Mouse (Mus musculus): ENCODE measurements at regions not wholly inside any gene's neighbourhood (a gene's known extent, or its start where the extent isn't known, plus 50 kb on each side); places are given as distances from the start of the nearest gene placed in this dataset.

DNA sequence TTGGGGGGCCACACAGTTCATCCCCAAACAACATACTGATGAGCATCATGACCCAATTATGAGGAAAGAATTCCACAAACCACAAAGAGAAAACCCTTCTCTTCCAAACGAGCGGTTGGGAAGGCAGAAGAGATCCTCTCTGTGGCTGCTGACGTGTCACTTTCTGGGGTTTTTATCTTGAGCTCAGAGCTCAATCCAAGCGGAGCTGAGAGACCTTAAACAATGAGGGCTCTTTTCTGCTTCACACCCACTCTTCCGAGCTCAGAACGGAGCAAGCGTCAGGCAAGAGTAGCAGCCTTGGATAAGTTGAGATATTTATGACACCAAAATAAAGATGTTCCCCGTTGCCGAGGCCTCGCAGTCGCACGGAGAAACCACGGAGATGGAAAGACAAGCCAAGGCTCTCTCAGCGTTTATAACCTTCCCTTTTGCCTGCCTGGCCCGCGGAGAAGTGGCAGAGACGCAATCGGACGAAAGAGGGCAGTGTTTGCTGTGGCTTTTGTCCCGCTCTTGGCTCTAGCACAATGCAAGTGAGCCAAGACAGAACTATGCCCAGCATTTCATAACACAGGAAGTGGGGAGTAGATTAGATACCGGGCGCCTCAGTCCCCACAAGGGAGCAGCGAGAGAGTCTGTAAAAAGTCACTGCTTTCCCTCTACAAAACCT lies 100.7 kb downstream of the Chic2 start:
- no peaks in the 10 kb centered on the region for H3K36me3 ChIP-seq (ENCODE audit: control insufficient read depth, insufficient read depth, low read length)
- H3K27ac ChIP-seq (replicated peaks; ENCODE audit: insufficient read depth, low read depth, low read length) = no peak overlapping the region
- H3K4me1 ChIP-seq (ENCODE audit: control insufficient read depth, insufficient read depth, low read length) = no peaks in the 10 kb centered on the region
- H3K79me2 ChIP-seq (ENCODE audit: control insufficient read depth, insufficient read depth, low read length) = no peaks in the 10 kb centered on the region
- DNase-seq (ENCODE audit: extremely low read depth, low read depth, low spot score) = peak; percentile 81
- WGBS = 1% methylated on average over 23 of the region's 23 CpGs
- no peaks in the 10 kb centered on the region for H3K27me3 ChIP-seq (ENCODE audit: control insufficient read depth, insufficient read depth, low read length)
- TF ChIP-seq CTCF (IDR thresholded peaks at IDR 0.05; ENCODE audit: low read depth, low read length) (peak; percentile 97), POLR2A (IDR thresholded peaks at IDR 0.05; ENCODE audit: extremely low read depth, insufficient read depth, low read length) (no peak)
- no peak overlapping the region for H3K4me3 ChIP-seq (ENCODE audit: insufficient read depth, low read depth, low read length)
- no peak overlapping the region for H3K9ac ChIP-seq (ENCODE audit: low read depth, low read length)

DNA sequence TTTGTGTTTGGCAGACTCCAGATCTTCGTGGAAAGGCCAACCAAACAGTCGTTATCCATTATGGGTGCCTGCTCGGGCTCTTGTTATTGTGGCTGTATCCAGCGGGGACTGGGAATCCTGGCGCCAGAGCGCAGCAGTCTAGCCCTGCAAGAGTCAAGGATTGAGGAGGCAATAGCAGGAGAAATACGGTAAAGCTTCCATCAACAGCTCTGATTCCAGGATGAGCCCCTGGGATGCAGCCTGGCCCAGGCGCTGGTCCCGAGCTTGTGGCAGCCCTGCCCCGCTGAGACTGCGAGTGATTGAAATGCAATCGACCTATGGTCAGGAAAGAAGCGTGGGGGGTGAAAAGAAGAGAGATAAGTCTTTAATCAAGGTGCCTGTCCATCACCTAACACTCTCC lies 103.1 kb downstream of the Chic2 start:
- H3K4me1 ChIP-seq (ENCODE audit: control insufficient read depth, insufficient read depth, low read length) = no peaks in the 10 kb centered on the region
- no peak overlapping the region for H3K4me3 ChIP-seq (ENCODE audit: insufficient read depth, low read depth, low read length)
- no peak for DNase-seq (ENCODE audit: extremely low read depth, low read depth, low spot score)
- H3K9ac ChIP-seq (ENCODE audit: low read depth, low read length) = no peak overlapping the region
- H3K27me3 ChIP-seq (ENCODE audit: control insufficient read depth, insufficient read depth, low read length) = no peaks in the 10 kb centered on the region
- no peak overlapping the region for H3K27ac ChIP-seq (replicated peaks; ENCODE audit: insufficient read depth, low read depth, low read length)
- no peak for TF ChIP-seq CTCF (IDR thresholded peaks at IDR 0.05; ENCODE audit: low read depth, low read length)
- no peak for TF ChIP-seq POLR2A (IDR thresholded peaks at IDR 0.05; ENCODE audit: extremely low read depth, insufficient read depth, low read length)
- 15% methylated on average over 13 of the region's 13 CpGs for WGBS
- H3K36me3 ChIP-seq (ENCODE audit: control insufficient read depth, insufficient read depth, low read length) = no peaks in the 10 kb centered on the region
- H3K79me2 ChIP-seq (ENCODE audit: control insufficient read depth, insufficient read depth, low read length) = no peaks in the 10 kb centered on the region

DNA sequence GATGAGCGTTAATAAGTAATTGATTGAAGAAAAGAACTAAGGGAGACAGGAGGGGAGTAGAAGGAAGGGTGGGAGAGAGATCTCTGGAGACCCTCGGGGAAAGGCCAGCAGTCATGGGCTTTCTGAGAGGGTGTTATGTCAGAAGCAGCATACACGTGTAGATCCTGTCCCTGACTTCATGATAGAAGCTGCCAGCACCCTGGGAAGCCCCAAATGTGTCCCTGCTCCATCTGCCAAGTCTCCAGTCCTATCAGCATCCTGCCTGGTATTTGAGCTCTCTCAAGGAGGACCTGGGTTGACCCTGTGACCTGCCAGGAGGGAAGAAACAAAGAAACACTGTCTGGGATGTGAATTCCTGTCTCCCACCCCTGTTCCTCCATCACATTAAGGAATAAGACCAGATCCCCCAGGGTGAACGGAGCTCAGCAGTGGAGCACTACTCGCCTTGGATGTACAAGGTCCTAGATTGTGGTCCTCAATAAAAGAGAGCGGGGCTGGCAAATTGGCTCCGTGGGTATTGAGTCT lies 107.1 kb downstream of the Chic2 start:
- H3K9ac ChIP-seq (ENCODE audit: low read depth, low read length) = no peak overlapping the region
- no peak for DNase-seq (ENCODE audit: extremely low read depth, low read depth, low spot score)
- H3K4me3 ChIP-seq (ENCODE audit: insufficient read depth, low read depth, low read length) = no peak overlapping the region
- no peaks in the 10 kb centered on the region; the same call in 1 of the 2 replicates for H3K4me1 ChIP-seq (ENCODE audit: control insufficient read depth, insufficient read depth, low read length)
- no peaks in the 10 kb centered on the region for H3K79me2 ChIP-seq (ENCODE audit: control insufficient read depth, insufficient read depth, low read length)
- TF ChIP-seq CTCF (IDR thresholded peaks at IDR 0.05; ENCODE audit: low read depth, low read length) (no peak), POLR2A (IDR thresholded peaks at IDR 0.05; ENCODE audit: extremely low read depth, insufficient read depth, low read length) (no peak)
- 72% methylated on average over 7 of the region's 7 CpGs for WGBS
- no peaks in the 10 kb centered on the region for H3K27me3 ChIP-seq (ENCODE audit: control insufficient read depth, insufficient read depth, low read length)
- no peak overlapping the region for H3K27ac ChIP-seq (replicated peaks; ENCODE audit: insufficient read depth, low read depth, low read length)
- H3K36me3 ChIP-seq (ENCODE audit: control insufficient read depth, insufficient read depth, low read length) = no peaks in the 10 kb centered on the region

GRCm38 (mm10) chr5:74936087-74936486 lies 108.5 kb downstream of the Chic2 start:
- no peak for DNase-seq (ENCODE audit: extremely low read depth, low read depth, low spot score)
- Histone ChIP-seq H3K9ac (ENCODE audit: low read depth, low read length) (no peak overlapping the region), H3K36me3 (ENCODE audit: control insufficient read depth, insufficient read depth, low read length) (no peaks in the 10 kb centered on the region), H3K27me3 (ENCODE audit: control insufficient read depth, insufficient read depth, low read length) (no peaks in the 10 kb centered on the region), H3K4me1 (ENCODE audit: control insufficient read depth, insufficient read depth, low read length) (no peaks in the 10 kb centered on the region; the same call in 1 of the 2 replicates), H3K27ac (replicated peaks; ENCODE audit: insufficient read depth, low read depth, low read length) (no peak overlapping the region), H3K4me3 (ENCODE audit: insufficient read depth, low read depth, low read length) (no peak overlapping the region), H3K79me2 (ENCODE audit: control insufficient read depth, insufficient read depth, low read length) (no peaks in the 10 kb centered on the region)
- TF ChIP-seq POLR2A (IDR thresholded peaks at IDR 0.05; ENCODE audit: extremely low read depth, insufficient read depth, low read length) (no peak), CTCF (IDR thresholded peaks at IDR 0.05; ENCODE audit: low read depth, low read length) (no peak)
- 89% methylated on average over 5 of the region's 5 CpGs for WGBS

- no peak for TF ChIP-seq POLR2A (IDR thresholded peaks at IDR 0.05; ENCODE audit: extremely low read depth, insufficient read depth, low read length)
- TF ChIP-seq CTCF (IDR thresholded peaks at IDR 0.05; ENCODE audit: low read depth, low read length) = no peak
- H3K9ac ChIP-seq (ENCODE audit: low read depth, low read length) = no peak overlapping the region
- WGBS = 78% methylated on average over 8 of the region's 8 CpGs
These were observed 108.9 kb downstream of the Chic2 start for GRCm38 (mm10) chr5:74935676-74936075.

DNA sequence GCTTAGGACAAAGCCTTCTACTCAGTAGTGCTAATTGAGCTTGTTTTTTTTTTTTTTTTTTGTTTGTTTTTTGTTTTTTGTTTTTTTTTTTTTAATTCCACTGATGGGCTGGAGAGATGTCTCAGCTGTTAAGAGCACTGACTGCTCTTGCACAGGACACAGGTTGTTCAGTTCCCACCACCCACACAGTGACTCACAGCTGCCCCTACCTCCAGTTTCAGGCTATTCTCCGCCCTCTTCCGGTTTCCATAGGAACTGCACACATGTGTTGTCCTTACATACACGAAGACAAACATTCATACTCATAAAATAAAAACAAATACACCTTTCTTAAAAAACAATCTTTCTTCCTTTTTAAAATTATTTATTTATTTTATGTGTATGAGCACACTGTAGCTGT lies 111.3 kb downstream of the Chic2 start:
- no peak for DNase-seq (ENCODE audit: extremely low read depth, low read depth, low spot score)
- no peaks in the 10 kb centered on the region for H3K36me3 ChIP-seq (ENCODE audit: control insufficient read depth, insufficient read depth, low read length)
- H3K27me3 ChIP-seq (ENCODE audit: control insufficient read depth, insufficient read depth, low read length) = no peaks in the 10 kb centered on the region
- no peaks in the 10 kb centered on the region for H3K79me2 ChIP-seq (ENCODE audit: control insufficient read depth, insufficient read depth, low read length)
- WGBS = 89% methylated on average over 3 of the region's 3 CpGs
- no peak for TF ChIP-seq POLR2A (IDR thresholded peaks at IDR 0.05; ENCODE audit: extremely low read depth, insufficient read depth, low read length)
- TF ChIP-seq CTCF (IDR thresholded peaks at IDR 0.05; ENCODE audit: low read depth, low read length) = no peak
- no peak overlapping the region for H3K27ac ChIP-seq (replicated peaks; ENCODE audit: insufficient read depth, low read depth, low read length)
- H3K9ac ChIP-seq (ENCODE audit: low read depth, low read length) = no peak overlapping the region
- H3K4me1 ChIP-seq (ENCODE audit: control insufficient read depth, insufficient read depth, low read length) = no peaks in the 10 kb centered on the region; the same call in 1 of the 2 replicates
- no peak overlapping the region for H3K4me3 ChIP-seq (ENCODE audit: insufficient read depth, low read depth, low read length)

More at GRCm38 (mm10) chr5:74935676-74936075, 108.9 kb downstream of the Chic2 start:
- no peaks in the 10 kb centered on the region; the same call in 1 of the 2 replicates for H3K4me1 ChIP-seq (ENCODE audit: control insufficient read depth, insufficient read depth, low read length)
- no peaks in the 10 kb centered on the region for H3K27me3 ChIP-seq (ENCODE audit: control insufficient read depth, insufficient read depth, low read length)
- H3K4me3 ChIP-seq (ENCODE audit: insufficient read depth, low read depth, low read length) = no peak overlapping the region
- H3K79me2 ChIP-seq (ENCODE audit: control insufficient read depth, insufficient read depth, low read length) = no peaks in the 10 kb centered on the region
- H3K27ac ChIP-seq (replicated peaks; ENCODE audit: insufficient read depth, low read depth, low read length) = no peak overlapping the region
- no peak for DNase-seq (ENCODE audit: extremely low read depth, low read depth, low spot score)
- H3K36me3 ChIP-seq (ENCODE audit: control insufficient read depth, insufficient read depth, low read length) = no peaks in the 10 kb centered on the region

Data from liver, adult 2 months (tissue).